ENCODE assay signal across 8 mouse cellular contexts in the genomic region with DNA sequence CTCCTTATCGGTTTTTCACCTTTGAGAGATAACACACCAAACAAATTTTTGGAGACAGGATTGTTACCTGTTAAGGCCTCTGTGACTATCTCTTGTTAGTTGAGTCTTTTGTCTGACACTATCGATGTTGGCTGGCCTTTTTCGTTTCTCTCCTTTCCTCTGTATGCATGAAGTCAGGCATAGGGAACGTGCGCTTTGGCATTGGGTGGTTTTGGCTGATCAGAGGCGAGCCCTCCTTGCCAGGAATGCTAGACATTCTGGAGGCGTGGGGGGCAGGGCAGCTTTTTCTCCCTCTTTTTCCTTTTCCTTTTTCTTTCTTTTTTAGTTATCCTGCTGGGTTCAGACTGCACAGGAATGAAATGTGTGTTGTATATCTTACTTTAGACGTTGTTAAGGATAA. TPM values are rescaled to one million over a fixed set of nuclear protein-coding genes. Genes with fewer than 3 reads are reported as not detected.
A peak's percentile ranks its signal among the peaks of the same experiment; 100 is the strongest.
DNase-seq lines count a peak whose midpoint lies in the region; ATAC-seq and TF ChIP-seq lines count a peak whose summit lies in the region.

No protein-coding gene starts in this region.

- peak; percentile 19 to 65 for DNase-seq in urinary bladder, postnatal 4 days (ENCODE audit: low spot score in 2 of 2)
- DNase-seq in urinary bladder, postnatal 10 days (ENCODE audit: low spot score): no peak
- DNase-seq in forebrain, embryonic 11.5 days (ENCODE audit: low spot score): peak; percentile 60
- peak; percentile 22 for DNase-seq in midbrain, postnatal 0 days (ENCODE audit: low spot score)
- no peak for DNase-seq in right cerebral cortex, adult 2 months (ENCODE audit: low spot score in 2 of 2)
- DNase-seq in spleen, postnatal 4 days (ENCODE audit: low spot score in 2 of 2): no peak

- no peak overlapping the region for H3K9ac ChIP-seq in forebrain, embryonic 11.5 days (ENCODE audit: low read length)
- no peak overlapping the region; the same call in 1 of the 2 replicates for H3K9ac ChIP-seq in hindbrain, embryonic 12.5 days
- H3K9ac ChIP-seq in limb, embryonic 15.5 days: no peak overlapping the region
- no peak overlapping the region for H3K9ac ChIP-seq in midbrain, postnatal 0 days (replicated peaks; ENCODE audit: low read length, poor library complexity, severe bottlenecking)

- ATAC-seq in forebrain, embryonic 11.5 days (replicated peaks; ENCODE audit: low FRiP score): no peak
- no peak for ATAC-seq in hindbrain, embryonic 12.5 days (ENCODE audit: low FRiP score)
- no peak for ATAC-seq in limb, embryonic 15.5 days (ENCODE audit: insufficient number of reproducible peaks, low FRiP score, low TSS enrichment, low read depth)
- ATAC-seq in midbrain, postnatal 0 days (ENCODE audit: low FRiP score): no peak

- H3K27me3 ChIP-seq in forebrain, embryonic 11.5 days (ENCODE audit: control insufficient read depth, insufficient read depth, low read length): no peaks in the 10 kb centered on the region; the same call in 1 of the 2 replicates
- H3K27me3 ChIP-seq in hindbrain, embryonic 12.5 days: peaks cover 6% of the 10 kb centered on the region; the same call in 1 of the 2 replicates
- H3K27me3 ChIP-seq in limb, embryonic 15.5 days: no peaks in the 10 kb centered on the region
- peaks cover 3% of the 10 kb centered on the region; the same call in 1 of the 2 replicates for H3K27me3 ChIP-seq in midbrain, postnatal 0 days (ENCODE audit: insufficient read depth, low read length)

- peak overlapping the region; percentile 49 for H3K4me3 ChIP-seq in forebrain, embryonic 11.5 days (ENCODE audit: low read depth, low read length)
- H3K4me3 ChIP-seq in hindbrain, embryonic 12.5 days: peak overlapping the region; percentile 45
- H3K4me3 ChIP-seq in limb, embryonic 15.5 days: peak overlapping the region; percentile 56
- H3K4me3 ChIP-seq in midbrain, postnatal 0 days (ENCODE audit: low read depth, low read length): peak overlapping the region; percentile 47; the same call in 1 of the 2 replicates

- 3% methylated on average over 8 of the region's 8 CpGs for WGBS in forebrain, embryonic 11.5 days
- WGBS in hindbrain, embryonic 12.5 days: 2% methylated on average over 8 of the region's 8 CpGs
- 8% methylated on average over 8 of the region's 8 CpGs for WGBS in limb, embryonic 15.5 days
- 18% methylated on average over 8 of the region's 8 CpGs for WGBS in midbrain, postnatal 0 days

- no peaks in the 10 kb centered on the region for H3K9me3 ChIP-seq in forebrain, embryonic 11.5 days (ENCODE audit: control insufficient read depth, low read length)
- H3K9me3 ChIP-seq in hindbrain, embryonic 12.5 days (replicated peaks): no peaks in the 10 kb centered on the region
- no peaks in the 10 kb centered on the region for H3K9me3 ChIP-seq in limb, embryonic 15.5 days
- no peaks in the 10 kb centered on the region for H3K9me3 ChIP-seq in midbrain, postnatal 0 days (ENCODE audit: low read length)

- peak overlapping the region; percentile 94; the same call in 1 of the 2 replicates for H3K4me2 ChIP-seq in forebrain, embryonic 11.5 days (ENCODE audit: low read depth, low read length, severe bottlenecking)
- peak overlapping the region; percentile 65 for H3K4me2 ChIP-seq in hindbrain, embryonic 12.5 days (replicated peaks)
- H3K4me2 ChIP-seq in limb, embryonic 15.5 days: peak overlapping the region; percentile 59
- no peak overlapping the region for H3K4me2 ChIP-seq in midbrain, postnatal 0 days (ENCODE audit: low read depth, low read length, poor library complexity, severe bottlenecking)

- TF ChIP-seq CTCF in midbrain, postnatal 0 days (IDR thresholded peaks at IDR 0.05): no peak

- no peaks in the 10 kb centered on the region for H3K36me3 ChIP-seq in forebrain, embryonic 11.5 days (ENCODE audit: control insufficient read depth, insufficient read depth, low read length)
- H3K36me3 ChIP-seq in hindbrain, embryonic 12.5 days: no peaks in the 10 kb centered on the region
- no peaks in the 10 kb centered on the region for H3K36me3 ChIP-seq in limb, embryonic 15.5 days
- H3K36me3 ChIP-seq in midbrain, postnatal 0 days (ENCODE audit: insufficient read depth, low read length): no peaks in the 10 kb centered on the region

- no peak overlapping the region for H3K27ac ChIP-seq in forebrain, embryonic 11.5 days (ENCODE audit: low read depth, low read length)
- H3K27ac ChIP-seq in hindbrain, embryonic 12.5 days: no peak overlapping the region
- peak overlapping the region; percentile 39; the same call in 1 of the 2 replicates for H3K27ac ChIP-seq in limb, embryonic 15.5 days
- H3K27ac ChIP-seq in midbrain, postnatal 0 days (ENCODE audit: low read depth, low read length): no peak overlapping the region

- peaks cover 4% of the 10 kb centered on the region; the same call in 1 of the 2 replicates for H3K4me1 ChIP-seq in forebrain, embryonic 11.5 days (replicated peaks; ENCODE audit: control insufficient read depth, insufficient read depth, low read length)
- H3K4me1 ChIP-seq in hindbrain, embryonic 12.5 days: no peaks in the 10 kb centered on the region
- peaks cover 10% of the 10 kb centered on the region; the same call in 1 of the 2 replicates for H3K4me1 ChIP-seq in limb, embryonic 15.5 days
- peaks cover 4% of the 10 kb centered on the region; the same call in 1 of the 2 replicates for H3K4me1 ChIP-seq in midbrain, postnatal 0 days (ENCODE audit: insufficient read depth, low read length)

RNA-seq across cellular contexts. Expression of gene Arhgap29, which starts 16.3 kb away (rescaled TPM):
- polyA plus RNA-seq in forebrain, embryonic 11.5 days (2014; fragmentation: Nextera tagmentation; extraction: Ambion mirVana): 31.0 and 35.0 TPM in 2 replicates
- polyA plus RNA-seq in hindbrain, embryonic 12.5 days (2016; fragmentation: Nextera tagmentation; extraction: Ambion mirVana): 41.5 and 50.6 TPM in 2 replicates
- polyA plus RNA-seq in limb, embryonic 15.5 days (2015; fragmentation: Nextera tagmentation; extraction: Ambion mirVana): 40.8 and 46.8 TPM in 2 replicates
- total RNA-seq in midbrain, postnatal 0 days (2014; rRNA removed): 34.6 and 38.6 TPM in 2 replicates
- polyA plus RNA-seq in midbrain, postnatal 0 days (2015; fragmentation: Nextera tagmentation; extraction: Ambion mirVana): 12.6 and 13.6 TPM in 2 replicates

Comparison
In these comparisons a context has a peak if more than half of its experiments do, and no peak if none do; other contexts are left out.
1. DNase-seq: peak in urinary bladder, postnatal 4 days (2 of 2), forebrain, embryonic 11.5 days (single experiment) and midbrain, postnatal 0 days (single experiment); none in urinary bladder, postnatal 10 days (single experiment), right cerebral cortex, adult 2 months (0 of 2) and spleen, postnatal 4 days (0 of 2).
2. Peak in every context shown above with its lines, with median percentiles within 50 percentile points of each other: H3K4me3 ChIP-seq.